In genomic region chr3:152308485-152309249, GRCm38 (mm10) we compare ENCODE assay signal across 9 mouse cellular contexts. TPM values are rescaled to one million over a fixed set of nuclear protein-coding genes. Genes with fewer than 3 reads are reported as not detected.
DNase-seq lines count a peak whose midpoint lies in the region; ATAC-seq lines count a peak whose summit lies in the region.
"Had no signal": no experiment of that assay in that cellular context is flagged by ENCODE, and none has a peak within 500 bp of the region (broad histone marks: within the 10 kb centered on the region; RNA-seq: fewer than 3 reads in every experiment).

No protein-coding gene starts in this region.

- H3K27ac ChIP-seq in heart, embryonic 14.5 days (replicated peaks in 1 of 2; ENCODE audit: control insufficient read depth in 1 of 2, insufficient read depth in 1 of 2, low read depth in 2 of 2, low read length in 2 of 2), result peak overlapping the region; percentile 97 to 99
- H3K27ac ChIP-seq in forebrain, embryonic 15.5 days (replicated peaks), result no peak overlapping the region
- H3K27ac ChIP-seq in hindbrain, embryonic 10.5 days, result no peak overlapping the region
- H3K27ac ChIP-seq: midbrain, embryonic 12.5 days had no signal

- H3K9ac ChIP-seq in heart, embryonic 14.5 days (ENCODE audit: low read length), result peak overlapping the region; percentile 70
- no peak overlapping the region for H3K9ac ChIP-seq in forebrain, embryonic 15.5 days (replicated peaks)
- H3K9ac ChIP-seq: midbrain, embryonic 12.5 days had no signal

- ATAC-seq in heart, embryonic 14.5 days (ENCODE audit: insufficient number of reproducible peaks, insufficient read depth, low FRiP score, low read depth), result peak; percentile 72
- ATAC-seq in forebrain, embryonic 15.5 days (replicated peaks), result no peak

- peak; percentile 93 for DNase-seq in 416B (ENCODE audit: low read depth)
- DNase-seq in adipocyte (ENCODE audit: low spot score), result peak; percentile 65
- peak; percentile 52 to 70 for DNase-seq in lung, adult 18-20 months
- DNase-seq in cerebellum, postnatal 14 days, result no peak
- no peak for DNase-seq in layer of hippocampus, postnatal 14 days (ENCODE audit: low spot score in 2 of 2)
- no peak for DNase-seq in hindbrain, embryonic 10.5 days (ENCODE audit: low spot score)

- peak overlapping the region; percentile 11 for H3K4me2 ChIP-seq in heart, embryonic 14.5 days (ENCODE audit: low read length)
- no peak overlapping the region for H3K4me2 ChIP-seq in forebrain, embryonic 15.5 days (replicated peaks)
- H3K4me2 ChIP-seq: midbrain, embryonic 12.5 days had no signal

- H3K4me3 ChIP-seq in heart, embryonic 14.5 days (ENCODE audit: control insufficient read depth in 1 of 2, insufficient read depth in 1 of 2, low read depth in 1 of 2, low read length in 2 of 2), result no peak overlapping the region
- H3K4me3 ChIP-seq in forebrain, embryonic 15.5 days, result no peak overlapping the region
- H3K4me3 ChIP-seq in hindbrain, embryonic 10.5 days, result no peak overlapping the region
- H3K4me3 ChIP-seq: midbrain, embryonic 12.5 days had no signal

- peaks cover 44 to 73% of the 10 kb centered on the region in 2 experiments for H3K4me1 ChIP-seq in heart, embryonic 14.5 days (ENCODE audit: control insufficient read depth in 2 of 2, insufficient read depth in 2 of 2, low read length in 2 of 2)
- H3K4me1 ChIP-seq in forebrain, embryonic 15.5 days, result no peaks in the 10 kb centered on the region
- H3K4me1 ChIP-seq in hindbrain, embryonic 10.5 days (replicated peaks), result no peaks in the 10 kb centered on the region
- H3K4me1 ChIP-seq: midbrain, embryonic 12.5 days had no signal

- 4% methylated on average over 10 of the region's 10 CpGs for WGBS in heart, embryonic 14.5 days
- 80% methylated on average over 10 of the region's 10 CpGs for WGBS in forebrain, embryonic 15.5 days
- 71% methylated on average over 10 of the region's 10 CpGs for WGBS in hindbrain, embryonic 10.5 days

- H3K36me3 ChIP-seq in heart, embryonic 14.5 days (ENCODE audit: control insufficient read depth, insufficient read depth, low read length), result peaks cover 15% of the 10 kb centered on the region
- peaks cover 22% of the 10 kb centered on the region for H3K36me3 ChIP-seq in forebrain, embryonic 15.5 days
- H3K36me3 ChIP-seq in hindbrain, embryonic 10.5 days, result peaks cover 46% of the 10 kb centered on the region

- H3K9me3 ChIP-seq in heart, embryonic 14.5 days (ENCODE audit: control insufficient read depth, low read length), result no peaks in the 10 kb centered on the region
- no peaks in the 10 kb centered on the region for H3K9me3 ChIP-seq in forebrain, embryonic 15.5 days
- no peaks in the 10 kb centered on the region for H3K9me3 ChIP-seq in hindbrain, embryonic 10.5 days
- H3K9me3 ChIP-seq: midbrain, embryonic 12.5 days had no signal

- no peaks in the 10 kb centered on the region for H3K27me3 ChIP-seq in heart, embryonic 14.5 days (ENCODE audit: control insufficient read depth, insufficient read depth, low read length)
- no peaks in the 10 kb centered on the region for H3K27me3 ChIP-seq in forebrain, embryonic 15.5 days
- no peaks in the 10 kb centered on the region for H3K27me3 ChIP-seq in hindbrain, embryonic 10.5 days (ENCODE audit: insufficient read depth, poor library complexity, severe bottlenecking)
- H3K27me3 ChIP-seq: midbrain, embryonic 12.5 days had no signal

RNA-seq across cellular contexts. Expression of gene Miga1, which starts 31.5 kb away (rescaled TPM):
- 15.9 and 16.4 TPM in 2 replicates for polyA plus RNA-seq in heart, embryonic 14.5 days (2014; fragmentation: Nextera tagmentation; extraction: Ambion mirVana)
- 10 to 100 TPM; 80.6 to 85.6 TPM for total RNA-seq in layer of hippocampus, postnatal 14 days (2021)
- polyA plus RNA-seq in forebrain, embryonic 15.5 days (2015; fragmentation: Nextera tagmentation; extraction: Ambion mirVana), result 24.6 and 26.5 TPM in 2 replicates
- 16.4 and 16.9 TPM in 2 replicates for polyA plus RNA-seq in hindbrain, embryonic 10.5 days (2016; fragmentation: Nextera tagmentation; extraction: Ambion mirVana)

RNA-seq across cellular contexts. Expression of gene Usp33, which starts 37.6 kb away (rescaled TPM):
- polyA plus RNA-seq in heart, embryonic 14.5 days (2014; fragmentation: Nextera tagmentation; extraction: Ambion mirVana), result 29.9 and 33.0 TPM in 2 replicates
- 100 to 1,000 TPM; 110 to 112 TPM for total RNA-seq in layer of hippocampus, postnatal 14 days (2021)
- polyA plus RNA-seq in forebrain, embryonic 15.5 days (2015; fragmentation: Nextera tagmentation; extraction: Ambion mirVana), result 86.0 and 89.1 TPM in 2 replicates
- polyA plus RNA-seq in hindbrain, embryonic 10.5 days (2016; fragmentation: Nextera tagmentation; extraction: Ambion mirVana), result 49.5 and 53.8 TPM in 2 replicates

RNA-seq across cellular contexts. Expression of gene Nexn, which starts 42.5 kb away (rescaled TPM):
- polyA plus RNA-seq in heart, embryonic 14.5 days (2014; fragmentation: Nextera tagmentation; extraction: Ambion mirVana), result 238 and 249 TPM in 2 replicates
- 1 to 10 TPM; 1.5 to 4.7 TPM for total RNA-seq in layer of hippocampus, postnatal 14 days (2021)
- 2.8 and 3.9 TPM in 2 replicates for polyA plus RNA-seq in forebrain, embryonic 15.5 days (2015; fragmentation: Nextera tagmentation; extraction: Ambion mirVana)
- polyA plus RNA-seq in hindbrain, embryonic 10.5 days (2016; fragmentation: Nextera tagmentation; extraction: Ambion mirVana), result 2.8 and 5.2 TPM in 2 replicates

Comparison
In these comparisons a context has a peak if more than half of its experiments do, and no peak if none do; other contexts are left out.
1. DNase-seq: peak in 416B (single experiment), adipocyte (single experiment) and lung, adult 18-20 months (2 of 2); none in cerebellum, postnatal 14 days (0 of 2), layer of hippocampus, postnatal 14 days (0 of 2) and hindbrain, embryonic 10.5 days (single experiment).
2. H3K27ac ChIP-seq: peak in heart, embryonic 14.5 days (2 of 2); none in forebrain, embryonic 15.5 days (single experiment) and hindbrain, embryonic 10.5 days (single experiment).
3. RNA of gene Nexn, which starts 42.5 kb away (polyA plus RNA-seq): 238 to 249 TPM in heart, embryonic 14.5 days; 2.8 to 3.9 TPM in forebrain, embryonic 15.5 days and 2.8 to 5.2 TPM in hindbrain, embryonic 10.5 days; every median in the first group is over 10 times any median in the second.